Mouse (Mus musculus) G1E (cell line): Measurements from ENCODE around the gene Pcbp1.

ENCODE experiments used
- CTCF ChIP-seq: IDR thresholded peaks from 2 replicates; pipeline ENCODE4 v1.5.1; 2012; ENCODE audit warnings: low read depth, low read length, inconsistent platforms, mixed read lengths
- GATA1 ChIP-seq: IDR thresholded peaks from 2 replicates; pipeline ENCODE4 v1.6.1; 2012; ENCODE audit warnings: borderline replicate concordance, low read length, inconsistent platforms, mixed read lengths
- TAL1 ChIP-seq: conservative IDR thresholded peaks from 2 replicates; pipeline ENCODE4 v1.6.1; 2012; ENCODE audit warnings: low read depth, low read length, inconsistent platforms, mixed read lengths

DNA sequence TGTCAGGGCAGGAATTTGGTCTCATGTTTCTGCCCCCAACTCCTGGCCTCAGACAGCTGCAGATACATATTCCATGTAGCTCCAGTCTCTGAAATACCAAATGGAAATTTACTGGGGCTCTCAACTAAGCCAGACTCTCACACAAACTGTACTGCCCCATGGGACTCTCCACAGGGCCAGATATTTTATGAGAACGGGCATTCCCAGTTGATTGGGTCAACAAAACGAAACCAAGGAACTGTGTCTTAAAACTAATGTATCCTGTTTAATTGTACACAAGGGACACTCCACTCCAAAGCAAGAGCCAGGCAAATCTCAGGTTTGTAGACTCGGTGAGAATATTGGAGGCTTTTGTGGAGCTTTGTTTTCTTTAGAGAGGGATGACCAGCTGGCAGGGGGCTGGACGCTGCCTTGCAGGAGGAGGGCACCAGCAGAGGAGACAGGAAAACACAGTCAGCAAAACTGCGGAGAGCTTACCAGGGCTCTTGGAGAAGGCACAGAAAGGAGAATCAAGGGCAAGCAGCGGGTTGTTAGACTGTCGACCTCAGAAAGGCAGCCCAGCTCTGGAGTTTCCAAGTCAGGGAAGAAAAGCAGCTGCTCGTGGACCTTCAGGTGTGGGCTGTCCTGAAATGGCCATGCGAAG lies 45.8 kb downstream of the Pcbp1 start:
- no peak for TF ChIP-seq CTCF
- no peak for TF ChIP-seq TAL1
- TF ChIP-seq GATA1, result no peak
